Mouse (Mus musculus) embryonic facial prominence, embryonic 13.5 days (tissue): ENCODE results near the gene Gm3159. TPM values are rescaled to one million over a fixed set of nuclear protein-coding genes. Genes with fewer than 3 reads are reported as not detected.
"Not testable (repeated sequence)": the region's sequence is repeated elsewhere in the genome, so short reads cannot be mapped to it uniquely, and the experiment has no call there.

ENCODE experiments used
- ATAC-seq: fragments of 200-750 bp; cut with Nextera tagmentation; 2 replicates; pipeline ENCODE4 v1.8.0; 2017; ENCODE audit warnings: low read depth; ENCODE audit not compliant: insufficient number of reproducible peaks, insufficient read depth, low FRiP score, low TSS enrichment
- H3K27ac ChIP-seq: fragments of 300-500 bp; sonication (generic); 2 replicates; pipeline ENCODE4 v1.5.1; 2015; ENCODE audit warnings: moderate library complexity, mild to moderate bottlenecking, inconsistent platforms
- H3K27me3 ChIP-seq: fragments of 300-500 bp; sonication (generic); 2 replicates; pipeline ENCODE4 v1.6.1; 2015; ENCODE audit warnings: mild to moderate bottlenecking, inconsistent platforms
- H3K36me3 ChIP-seq: fragments of 300-500 bp; sonication (generic); 2 replicates; pipeline ENCODE4 v1.6.1; 2015; ENCODE audit warnings: mild to moderate bottlenecking, inconsistent platforms
- H3K4me1 ChIP-seq: fragments of 300-500 bp; sonication (generic); 2 replicates; pipeline ENCODE4 v1.6.1; 2015; ENCODE audit warnings: inconsistent platforms
- H3K4me2 ChIP-seq: fragments of 300-500 bp; sonication (generic); 2 replicates; pipeline ENCODE4 v1.6.1; 2015; ENCODE audit warnings: moderate library complexity, mild to moderate bottlenecking, inconsistent platforms
- H3K4me3 ChIP-seq: fragments of 300-500 bp; sonication (generic); 2 replicates; pipeline ENCODE4 v1.5.1; 2015; ENCODE audit warnings: mild to moderate bottlenecking, inconsistent platforms
- H3K9ac ChIP-seq: fragments of 300-500 bp; sonication (generic); 2 replicates; pipeline ENCODE4 v1.6.1; 2015; ENCODE audit warnings: mild to moderate bottlenecking, inconsistent platforms
- H3K9me3 ChIP-seq: fragments of 300-500 bp; sonication (generic); 2 replicates; pipeline ENCODE4 v1.6.1; 2016; ENCODE audit warnings: inconsistent platforms
- polyA plus RNA-seq: library from polyadenylated mRNA; unstranded; fragments of >200 nt; fragmentation: Nextera tagmentation; extraction: Ambion mirVana; gene quantifications from 2 replicates; pipeline ENCODE4 v1.2.1, GENCODE M21; 2015

Gm3159 gene
- polyA plus RNA-seq, 1 experiment from 2014 or later = not detected

DNA sequence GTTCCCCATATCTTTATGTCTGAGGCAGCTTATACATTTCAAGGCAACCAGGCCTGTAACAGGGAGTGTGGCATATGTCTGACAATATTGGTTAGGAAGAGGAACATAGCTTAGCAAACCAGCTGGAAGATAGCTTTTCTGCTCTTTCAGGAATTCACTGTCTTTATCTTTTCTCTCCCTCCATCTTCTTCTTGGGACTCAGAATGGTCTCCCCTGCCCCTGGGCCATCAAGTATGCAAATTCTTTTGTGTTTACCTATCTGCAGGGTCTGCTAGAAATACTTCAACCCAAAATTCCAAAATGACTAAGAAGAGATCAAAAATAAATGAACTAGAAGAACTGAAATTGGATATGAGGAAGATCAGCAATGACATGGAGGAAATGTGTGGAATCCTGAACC lies 33.4 kb downstream of the Gm3159 start, which contains the start of gene Gm3173:
Gm3173 (plus strand) TSS at position 301 of the 400 bp plus-strand sequence.
- not testable (repeated sequence) for H3K9me3 ChIP-seq, H3K27me3 ChIP-seq, H3K4me3 ChIP-seq, H3K9ac ChIP-seq, H3K4me2 ChIP-seq, ATAC-seq, H3K4me1 ChIP-seq, H3K36me3 ChIP-seq, H3K27ac ChIP-seq

Other genes with a start within 250 kb of the Gm3159 start
- not detected in 2 replicates for gene Gm3127, start 232.5 kb upstream of the Gm3159 start, polyA plus RNA-seq
- gene Gm2974, start 214.9 kb upstream of the Gm3159 start, polyA plus RNA-seq = 0.58 and 0.81 TPM in 2 replicates
- gene Gm3138, start 147.9 kb upstream of the Gm3159 start, polyA plus RNA-seq = not detected in 2 replicates
- not detected in 2 replicates for gene Gm3149, start 80.2 kb upstream of the Gm3159 start, polyA plus RNA-seq
- gene 2610042L04Rik, start 62.8 kb upstream of the Gm3159 start, polyA plus RNA-seq = 0.30 and 0.59 TPM in 2 replicates
- gene Gm3164, start 17.9 kb downstream of the Gm3159 start, polyA plus RNA-seq = 0.98 TPM in 1 of 2 replicates, not detected in the other
- gene Gm3173, start 33.5 kb downstream of the Gm3159 start, polyA plus RNA-seq = not detected in 2 replicates
- gene Gm3182, start 84.2 kb downstream of the Gm3159 start, polyA plus RNA-seq = not detected in 2 replicates
- not detected in 2 replicates for gene Gm3047, start 157.9 kb downstream of the Gm3159 start, polyA plus RNA-seq
- not detected in 2 replicates for gene Gm8159, start 234.8 kb downstream of the Gm3159 start, polyA plus RNA-seq